Mouse (Mus musculus) lung, embryonic 16.5 days (tissue): ENCODE results near the gene Sned1. TPM values are rescaled to one million over a fixed set of nuclear protein-coding genes. Genes with fewer than 3 reads are reported as not detected.

Experiments
- ATAC-seq: fragments of 200-750 bp; cut with Nextera tagmentation; 2 replicates; pipeline ENCODE4 v1.8.0; 2017; ENCODE audit warnings: low read depth, mild to moderate bottlenecking, moderate library complexity
- H3K27ac ChIP-seq: fragments of 300-500 bp; sonication (generic); 2 replicates; pipeline ENCODE4 v1.5.1; 2014; ENCODE audit warnings: mild to moderate bottlenecking, control low read depth, low read length
- H3K27me3 ChIP-seq: fragments of 300-500 bp; sonication (generic); 2 replicates; pipeline ENCODE4 v1.6.1; 2014; ENCODE audit warnings: low read depth, low read length, mixed read lengths; ENCODE audit not compliant: control insufficient read depth, insufficient read depth
- H3K36me3 ChIP-seq: fragments of 300-500 bp; sonication (generic); 2 replicates; pipeline ENCODE4 v1.6.1; 2014; ENCODE audit warnings: low read length; ENCODE audit not compliant: control insufficient read depth, insufficient read depth
- H3K4me1 ChIP-seq: fragments of 300-500 bp; sonication (generic); replicated peaks from 2 replicates; pipeline ENCODE4 v1.6.1; 2014; ENCODE audit warnings: low read length, mixed read lengths; ENCODE audit not compliant: control insufficient read depth, insufficient read depth
- H3K4me2 ChIP-seq: fragments of 300-500 bp; sonication (generic); 2 replicates; pipeline ENCODE4 v1.6.1; 2014; ENCODE audit warnings: low read depth, low read length, control low read depth
- H3K4me3 ChIP-seq: fragments of 300-500 bp; sonication (generic); 2 replicates; pipeline ENCODE4 v1.5.1; 2014; ENCODE audit warnings: mild to moderate bottlenecking, low read length, control low read depth
- H3K9ac ChIP-seq: fragments of 300-500 bp; sonication (generic); 2 replicates; pipeline ENCODE4 v1.6.1; 2014; ENCODE audit warnings: low read length, control low read depth
- H3K9me3 ChIP-seq: fragments of 300-500 bp; sonication (generic); 2 replicates; pipeline ENCODE4 v1.6.1; 2016; ENCODE audit warnings: low read length; ENCODE audit not compliant: control insufficient read depth
- WGBS: fragments of 180-500 bp; shearing (Covaris S2); extraction: QIAGEN DNeasy Blood & Tissue Kit; methylation state at CpG from one replicate; pipeline ENCODE4 v1.1.7; 2014; 5-methylcytosine and 5-hydroxymethylcytosine counted together
- microRNA-seq: library from miRNA; unstranded; fragments of <30 nt; microRNA quantifications from one replicate; pipeline ENCODE4, GENCODE M21; 2016
- polyA plus RNA-seq: library from polyadenylated mRNA; unstranded; fragments of >200 nt; fragmentation: Nextera tagmentation; extraction: Ambion mirVana; gene quantifications from 2 replicates; pipeline ENCODE4 v1.2.1, GENCODE M21; 2015

Sned1 gene
- polyA plus RNA-seq, 1 experiment from 2014 or later, result 20.2 TPM

DNA sequence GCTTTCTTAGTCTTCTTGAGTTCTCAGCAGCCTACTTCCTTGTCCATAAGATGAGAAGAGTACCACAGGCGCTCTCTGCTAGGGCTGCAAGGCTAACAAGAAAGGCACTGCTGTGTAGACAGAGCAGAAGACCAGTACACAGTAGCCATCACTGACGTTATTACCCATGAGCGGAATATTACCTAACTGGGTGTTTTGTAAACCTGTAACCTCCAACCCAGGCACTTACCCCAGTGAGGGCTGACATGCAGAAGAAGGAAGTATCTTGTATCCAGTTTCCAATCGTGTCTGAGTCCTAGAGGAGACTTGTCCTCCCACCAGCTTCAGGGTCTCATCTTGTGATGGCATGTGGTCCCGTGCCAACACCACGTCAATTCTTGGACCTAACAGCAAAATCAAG lies 88.3 kb downstream of the Sned1 start:
- no peak for ATAC-seq
- Histone ChIP-seq H3K4me1 (no peaks in the 10 kb centered on the region), H3K9me3 (no peaks in the 10 kb centered on the region), H3K9ac (no peak overlapping the region), H3K27ac (no peak overlapping the region), H3K4me3 (no peak overlapping the region), H3K27me3 (no peaks in the 10 kb centered on the region), H3K4me2 (no peak overlapping the region), H3K36me3 (peaks cover 38% of the 10 kb centered on the region)
- 93% methylated on average over 6 of the region's 6 CpGs for WGBS

DNA sequence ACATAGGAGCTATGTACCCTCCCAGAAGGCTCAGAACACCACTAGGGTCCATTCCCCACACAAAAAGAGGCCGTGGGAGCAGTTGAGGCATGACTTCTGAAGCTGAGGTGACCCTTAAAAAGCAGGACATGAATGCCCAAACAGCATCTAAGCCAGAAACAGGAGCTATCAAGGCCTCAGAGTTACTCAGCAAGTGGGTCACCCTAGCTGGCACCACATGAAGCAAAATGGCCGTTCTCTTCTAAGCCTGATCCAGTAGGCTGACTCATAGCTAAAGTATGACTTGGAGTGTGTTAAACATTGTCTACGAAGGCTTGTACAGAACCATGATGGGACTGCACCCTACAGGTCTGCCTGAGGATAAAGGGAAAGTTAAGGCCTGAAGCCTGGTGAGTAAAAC lies 90.8 kb downstream of the Sned1 start:
- WGBS, result 80% methylated on average over 3 of the region's 3 CpGs
- H3K9ac ChIP-seq, result no peak overlapping the region
- H3K4me2 ChIP-seq, result no peak overlapping the region
- H3K4me3 ChIP-seq, result no peak overlapping the region
- H3K27me3 ChIP-seq, result no peaks in the 10 kb centered on the region
- H3K36me3 ChIP-seq, result peaks cover 20% of the 10 kb centered on the region
- no peak overlapping the region for H3K27ac ChIP-seq
- H3K9me3 ChIP-seq, result no peaks in the 10 kb centered on the region
- no peak for ATAC-seq
- no peaks in the 10 kb centered on the region for H3K4me1 ChIP-seq

DNA sequence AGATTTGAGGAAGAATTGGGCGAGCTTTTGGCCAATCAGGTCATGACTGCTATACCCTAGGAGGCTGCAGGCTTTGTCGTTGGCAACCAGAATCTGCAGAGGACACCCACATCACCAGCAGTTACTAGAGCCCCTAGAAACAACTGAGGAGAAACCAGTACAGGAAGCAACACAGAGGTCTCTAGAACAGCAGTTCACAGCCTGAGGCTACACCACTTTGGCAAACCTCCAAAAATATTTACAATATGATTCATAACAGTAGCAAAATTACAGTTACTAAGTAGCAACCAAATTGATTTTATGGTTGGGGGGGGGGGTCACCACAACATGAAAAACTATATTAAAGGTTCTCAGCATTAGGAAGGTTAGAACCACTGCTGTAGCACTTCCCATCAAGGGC lies 99.0 kb downstream of the Sned1 start:
- Histone ChIP-seq H3K4me2 (no peak overlapping the region), H3K27me3 (no peaks in the 10 kb centered on the region), H3K9me3 (no peaks in the 10 kb centered on the region), H3K36me3 (0 out of 2 replicates have a peak, but pooled peaks cover 2% of the 10 kb centered on the region), H3K4me1 (no peaks in the 10 kb centered on the region), H3K27ac (no peak overlapping the region), H3K4me3 (no peak overlapping the region), H3K9ac (no peak overlapping the region)
- no peak for ATAC-seq
- WGBS, result 72% methylated on average over 2 of the region's 2 CpGs

DNA sequence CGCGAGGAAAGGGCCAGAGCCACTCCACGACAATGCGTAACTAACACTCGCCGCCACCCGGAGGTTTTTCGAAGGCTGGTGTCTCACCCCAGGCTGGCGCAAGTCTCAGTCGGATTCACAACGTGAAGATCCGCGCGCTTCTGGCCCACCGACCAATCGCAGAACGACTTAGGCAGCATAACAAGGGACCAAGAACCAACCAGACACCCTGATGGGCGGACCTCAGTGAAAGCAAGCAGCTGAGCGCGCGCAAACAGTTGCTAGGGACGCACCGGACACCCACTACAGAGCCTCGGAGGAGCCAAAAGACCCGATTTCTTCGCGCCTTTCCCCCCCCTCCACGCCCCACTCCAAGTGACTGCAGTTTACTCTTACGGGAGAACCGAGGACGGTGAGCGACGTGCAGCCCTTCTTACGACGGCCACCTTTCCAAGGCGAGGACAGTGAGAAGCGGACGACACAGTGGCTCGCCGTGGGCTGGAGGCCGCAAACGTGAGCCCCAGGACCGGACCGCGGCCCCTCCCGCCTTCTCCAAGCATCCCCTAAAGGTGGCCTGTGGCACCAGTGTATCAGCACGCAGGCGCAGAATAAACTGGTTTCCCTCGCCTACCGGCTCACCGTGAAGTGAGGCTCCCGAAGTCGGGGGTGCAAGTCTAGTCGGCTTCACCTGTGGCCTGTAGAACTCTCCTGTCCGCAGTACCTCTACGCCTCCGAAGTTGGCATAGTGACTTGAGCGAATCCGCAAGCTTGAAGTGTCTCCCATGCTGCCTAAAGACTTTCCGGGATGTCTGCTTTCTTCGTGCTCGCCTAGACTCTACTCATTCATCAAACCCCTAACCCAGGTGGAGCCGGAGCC lies 107.2 kb downstream of the Sned1 start, which contains the start of the genes Ppp1r7 and Pask:
Gene Ppp1r7 (plus strand): TSS at position 207 of the 856 bp plus-strand sequence.
Gene Pask (minus strand): TSS at position 835 of the 856 bp plus-strand sequence.
- H3K4me3 ChIP-seq, result peak within 1 kb of the TSS; percentile 98

DNA sequence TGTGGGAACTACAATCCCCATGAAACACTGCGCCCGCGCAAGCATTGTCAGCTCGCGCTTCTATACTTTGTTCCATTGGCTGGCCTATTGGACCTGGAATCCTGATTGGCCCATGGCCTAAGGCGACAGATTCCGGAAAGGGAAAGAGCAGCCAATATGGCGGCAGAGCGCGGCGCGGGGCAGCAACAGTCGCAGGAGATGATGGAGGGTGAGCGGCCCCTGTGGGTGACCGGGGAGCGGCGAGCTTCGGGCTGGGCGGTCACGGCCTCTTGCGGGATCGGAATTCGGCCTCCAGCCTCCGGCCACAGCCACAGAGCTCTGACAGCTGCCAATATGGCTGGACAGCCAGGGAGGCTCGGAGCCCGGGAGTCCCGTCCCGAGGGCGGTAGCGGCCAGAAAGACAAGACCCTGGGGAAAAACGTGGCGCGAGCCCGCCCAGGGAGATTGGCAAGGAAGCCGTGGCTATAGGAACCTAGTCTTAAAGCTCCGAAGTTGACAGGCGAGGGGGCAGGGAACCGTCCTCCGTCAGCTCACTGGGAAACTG lies 107.9 kb downstream of the Sned1 start:
- Histone ChIP-seq H3K4me1 (peaks cover 16% of the 10 kb centered on the region), H3K27ac (peak overlapping the region; percentile 27; the same call in 1 of the 2 replicates), H3K4me2 (peak overlapping the region; percentile 90), H3K9me3 (no peaks in the 10 kb centered on the region), H3K27me3 (no peaks in the 10 kb centered on the region), H3K4me3 (peak overlapping the region; percentile 98), H3K36me3 (peaks cover 9% of the 10 kb centered on the region), H3K9ac (peak overlapping the region; percentile 92)
- WGBS, result under 1% methylated on average over 39 of the region's 39 CpGs
- peak; percentile 97 for ATAC-seq

More for the DNA sequence above, 107.2 kb downstream of the Sned1 start, which contains the start of the genes Ppp1r7 and Pask:
- no peaks in the 10 kb centered on the region for H3K27me3 ChIP-seq
- H3K9ac ChIP-seq, result peak within 1 kb of the TSS; percentile 92
- 0% methylated on average over 63 of the region's 63 CpGs for WGBS
- ATAC-seq, result peak; percentile 98
- H3K4me2 ChIP-seq, result peak within 1 kb of the TSS; percentile 90
- no peaks in the 10 kb centered on the region for H3K9me3 ChIP-seq
- H3K4me1 ChIP-seq, result peaks cover 16% of the 10 kb centered on the region
- peaks cover 9% of the 10 kb centered on the region for H3K36me3 ChIP-seq
- peak within 1 kb of the TSS; percentile 27; the same call in 1 of the 2 replicates for H3K27ac ChIP-seq

DNA sequence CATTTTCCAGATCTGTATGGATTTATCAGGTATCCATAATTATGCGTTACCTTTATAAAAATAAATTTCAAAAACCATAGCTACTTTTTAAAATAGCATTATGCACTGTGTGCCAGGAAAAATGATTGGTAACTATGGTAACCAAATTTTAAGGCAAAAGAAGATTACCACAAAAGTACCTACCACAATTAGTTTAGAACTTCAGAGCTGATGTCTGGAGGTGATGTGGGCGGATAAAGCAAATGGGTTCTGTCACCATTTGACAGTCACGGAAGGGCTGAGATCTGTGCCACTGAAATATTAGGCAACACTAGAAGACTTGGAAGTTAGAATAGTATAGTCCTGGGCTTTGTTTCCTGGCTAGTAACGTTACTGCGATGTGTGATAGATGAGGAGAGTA lies 111.5 kb downstream of the Sned1 start:
- ATAC-seq, result no peak
- 79% methylated on average over 5 of the region's 5 CpGs for WGBS
- H3K36me3 ChIP-seq, result peaks cover 21% of the 10 kb centered on the region
- no peaks in the 10 kb centered on the region for H3K27me3 ChIP-seq
- H3K4me3 ChIP-seq, result no peak overlapping the region
- H3K9ac ChIP-seq, result no peak overlapping the region
- no peak overlapping the region for H3K27ac ChIP-seq
- peaks cover 7% of the 10 kb centered on the region for H3K4me1 ChIP-seq
- no peak overlapping the region for H3K4me2 ChIP-seq
- no peaks in the 10 kb centered on the region for H3K9me3 ChIP-seq

DNA sequence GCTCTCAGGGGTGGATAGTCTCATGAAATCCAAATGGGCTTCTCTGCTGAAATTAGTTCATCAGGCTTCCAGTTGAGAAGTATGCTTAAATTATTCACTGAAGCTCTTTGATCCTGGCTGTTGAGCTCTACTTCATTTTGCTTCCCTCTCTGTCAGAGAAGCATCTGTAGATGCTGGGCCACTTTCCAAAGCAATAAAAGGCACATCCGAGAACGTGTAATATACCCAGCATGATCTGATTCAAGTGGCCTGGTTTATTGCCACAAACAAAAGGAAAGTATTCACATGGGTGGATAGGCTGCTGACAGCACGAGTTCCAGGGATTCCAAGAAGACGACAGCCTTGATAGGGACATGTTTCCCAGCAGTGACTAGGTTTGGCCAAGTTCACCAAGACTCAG lies 114.1 kb downstream of the Sned1 start:
- 82% methylated on average over 4 of the region's 4 CpGs for WGBS

More for the DNA sequence above, 114.1 kb downstream of the Sned1 start:
- no peak for ATAC-seq
- Histone ChIP-seq H3K27me3 (no peaks in the 10 kb centered on the region), H3K9ac (no peak overlapping the region), H3K9me3 (no peaks in the 10 kb centered on the region), H3K4me3 (no peak overlapping the region), H3K36me3 (peaks cover 39% of the 10 kb centered on the region), H3K27ac (no peak overlapping the region), H3K4me1 (peaks cover under 1% of the 10 kb centered on the region), H3K4me2 (no peak overlapping the region)

Small RNA genes within 50 kb of the gene (microRNA-seq; reads per million reads assigned to microRNA genes)
- gene Mir6901 (not detected), gene Mir6902 (not detected)

Other genes starting within 250 kb of the Sned1 start
- not detected in 2 replicates for gene Aqp12, start 229.5 kb upstream of the Sned1 start, polyA plus RNA-seq
- gene Kif1a, start 133.9 kb upstream of the Sned1 start, polyA plus RNA-seq, result 7.9 and 9.2 TPM in 2 replicates
- 0.24 TPM in 1 of 2 replicates, not detected in the other for gene Agxt, start 100.6 kb upstream of the Sned1 start, polyA plus RNA-seq
- gene 2310007B03Rik, start 74.9 kb upstream of the Sned1 start, polyA plus RNA-seq, result 23.0 and 26.0 TPM in 2 replicates
- 4.9 and 5.1 TPM in 2 replicates for gene Crocc2, start 67.1 kb upstream of the Sned1 start, polyA plus RNA-seq
- 34.2 and 36.4 TPM in 2 replicates for gene Mterf4, start 70.1 kb downstream of the Sned1 start, polyA plus RNA-seq
- 61.8 and 71.4 TPM in 2 replicates for gene Ppp1r7, start 107.0 kb downstream of the Sned1 start, polyA plus RNA-seq
- 14.7 and 15.2 TPM in 2 replicates for gene Pask, start 107.6 kb downstream of the Sned1 start, polyA plus RNA-seq
- 0.14 and 0.19 TPM in 2 replicates for gene Ano7, start 138.1 kb downstream of the Sned1 start, polyA plus RNA-seq
- gene Hdlbp, start 243.0 kb downstream of the Sned1 start, polyA plus RNA-seq, result 160 and 172 TPM in 2 replicates